Mouse (Mus musculus) c-Kit-negative CD71-positive TER-119-positive erythroid progenitor cells, embryonic 14.5 days (primary cell): ENCODE measurements around the gene Pakap.
"Not testable (repeated sequence)": the region's sequence is repeated elsewhere in the genome, so short reads cannot be mapped to it uniquely, and the experiment has no call there.

Experiments
- DNase-seq: peaks from one replicate; pipeline ENCODE4 v3.0.0-alpha.2; 2013; ENCODE audit warnings: low read depth, low spot score

The Pakap gene

DNA sequence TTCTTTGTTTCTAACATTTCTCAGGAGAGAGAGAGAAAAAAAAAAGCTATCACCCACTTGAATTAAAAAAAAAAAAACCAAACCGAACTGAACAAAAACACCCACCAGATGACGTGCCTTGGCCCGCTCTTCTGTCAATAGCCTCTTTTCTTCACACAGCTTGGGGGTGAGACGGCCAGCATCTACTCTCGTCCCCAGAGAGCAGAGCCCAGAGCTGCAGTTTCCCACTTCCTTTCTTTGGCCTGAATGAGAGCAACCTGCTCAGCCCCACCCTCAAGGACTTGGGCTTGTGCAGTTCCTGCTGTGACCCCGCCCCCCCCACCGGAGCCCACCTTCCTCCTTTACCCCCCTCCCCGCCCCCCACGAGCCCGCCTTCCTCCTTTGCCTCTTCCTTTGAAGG lies 299.5 kb downstream of the Pakap start:
- DNase-seq = no peak

DNA sequence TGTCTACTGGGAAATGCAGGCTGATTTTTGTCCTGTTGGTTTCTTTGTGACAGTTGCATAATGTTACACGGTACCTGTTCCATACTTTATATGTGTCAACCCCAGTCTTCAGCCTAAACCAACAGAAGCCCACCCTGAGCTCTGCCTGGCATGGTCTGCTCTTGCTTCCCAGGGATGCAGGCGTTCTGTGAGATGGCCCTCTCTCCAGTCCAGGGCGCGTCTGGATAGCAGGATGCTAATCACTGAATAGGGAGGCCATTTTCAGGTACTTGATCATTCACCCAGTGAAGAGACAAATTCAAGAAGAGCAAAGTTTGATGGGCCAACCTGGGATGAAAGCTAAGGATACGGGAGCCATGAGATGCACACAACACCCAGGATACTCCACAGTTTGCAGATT lies 311.2 kb downstream of the Pakap start:
- no peak for DNase-seq

DNA sequence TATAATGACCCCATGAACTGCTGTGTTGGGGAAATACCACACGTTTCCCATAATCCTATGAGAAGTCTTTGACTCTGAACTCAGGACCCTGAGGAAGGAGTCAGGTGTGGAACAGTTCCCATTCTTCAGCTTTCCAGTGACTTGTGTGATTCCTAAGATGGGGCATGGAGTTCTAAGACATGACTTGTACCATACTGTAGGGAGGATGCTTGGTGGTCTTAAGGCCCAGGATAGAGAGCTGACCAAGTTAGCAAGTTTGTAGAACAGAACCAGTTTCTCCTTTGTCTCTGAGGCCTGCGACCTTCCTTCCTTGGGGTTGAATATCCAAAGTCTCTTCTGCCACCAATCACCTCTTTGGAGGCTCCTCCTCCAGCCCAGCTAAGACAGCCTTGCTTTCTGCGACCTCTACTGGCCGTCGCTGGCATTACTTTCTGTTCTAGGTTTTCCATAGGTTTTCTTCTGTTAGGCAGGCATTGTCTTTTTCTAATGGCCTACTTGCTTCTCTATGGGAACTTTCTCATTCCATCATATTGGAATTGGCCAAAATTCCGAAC lies 311.9 kb downstream of the Pakap start:
- DNase-seq = peak; percentile 13

DNA sequence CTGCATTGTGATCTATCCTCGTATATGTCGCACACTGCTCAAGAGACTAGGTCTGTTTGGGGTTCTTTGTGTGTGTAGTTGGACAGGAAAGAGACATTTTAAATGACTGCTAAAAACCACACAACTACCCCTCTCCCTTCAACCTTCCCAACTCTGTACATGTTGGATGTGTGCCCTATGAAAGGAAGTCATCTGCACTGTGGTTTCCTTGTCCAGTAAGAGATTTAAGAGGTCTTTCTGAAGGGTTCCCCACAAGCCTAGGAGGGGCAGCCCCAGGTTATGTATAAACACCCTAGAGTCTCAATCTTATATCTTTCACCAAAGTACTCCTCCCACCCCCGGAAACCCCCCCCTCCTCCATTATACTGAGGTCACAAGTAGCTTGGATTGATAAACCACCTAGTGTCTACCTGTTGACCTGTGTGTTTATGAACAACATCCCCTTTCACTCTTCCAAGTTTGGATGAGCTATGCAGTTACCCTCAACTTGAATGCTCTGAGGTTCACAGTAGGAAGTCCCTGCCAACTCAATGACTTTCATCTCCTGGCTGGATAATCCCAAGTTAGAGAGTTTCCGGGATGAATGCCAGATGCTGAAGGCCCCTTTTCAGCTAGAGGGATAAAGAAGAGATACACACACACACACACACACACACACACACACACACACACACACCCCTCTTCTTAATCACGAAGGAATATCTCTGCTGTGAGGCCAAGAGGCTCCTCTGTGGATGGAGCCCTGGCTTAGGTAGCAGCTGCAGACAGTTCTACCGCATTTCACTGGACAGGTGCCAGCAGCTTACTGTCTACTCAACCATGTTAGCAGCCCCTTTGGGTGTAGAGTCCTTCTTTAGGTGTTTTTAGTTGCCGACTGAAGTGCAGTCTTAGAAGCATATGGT lies 315.8 kb downstream of the Pakap start:
- DNase-seq = no peak

DNA sequence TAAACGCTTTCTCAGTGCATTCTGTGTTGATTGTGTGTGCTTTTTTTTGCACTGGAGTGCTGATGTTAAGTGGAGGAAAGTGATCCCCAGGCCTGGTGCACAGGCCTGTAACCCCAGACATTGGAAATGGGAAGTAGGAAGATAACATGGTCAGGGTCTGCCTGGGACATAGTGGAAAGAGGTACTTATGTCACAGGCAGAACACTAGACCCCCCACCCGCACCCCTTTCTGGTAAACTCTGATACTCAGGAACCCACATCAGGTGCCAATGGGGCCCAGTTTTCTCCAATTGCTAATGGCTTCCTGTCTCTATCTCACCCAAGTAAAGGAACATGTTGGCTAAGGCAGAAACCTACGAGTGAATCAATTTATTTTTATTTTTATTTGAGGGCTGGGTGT lies 316.5 kb downstream of the Pakap start:
- DNase-seq = no peak

DNA sequence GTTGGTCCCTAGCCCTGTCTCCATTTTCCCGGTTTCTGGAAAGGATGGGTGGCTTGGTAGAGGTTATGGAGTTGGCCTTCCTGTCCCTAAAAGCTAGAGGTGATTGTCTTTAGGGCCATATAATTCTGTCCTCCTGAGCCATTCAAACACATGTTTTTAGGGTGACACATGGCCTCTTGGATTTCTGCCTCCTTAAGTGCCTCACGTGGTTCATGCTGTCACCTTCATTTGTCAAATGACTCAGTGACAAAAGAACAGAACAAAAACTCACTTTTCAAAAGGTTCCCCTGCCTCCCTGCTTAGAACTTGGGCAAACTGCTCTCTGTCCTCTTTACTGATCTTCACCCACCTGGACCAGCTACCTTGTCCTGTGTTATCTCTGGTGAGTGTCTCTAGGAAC lies 317.2 kb downstream of the Pakap start:
- no peak for DNase-seq

DNA sequence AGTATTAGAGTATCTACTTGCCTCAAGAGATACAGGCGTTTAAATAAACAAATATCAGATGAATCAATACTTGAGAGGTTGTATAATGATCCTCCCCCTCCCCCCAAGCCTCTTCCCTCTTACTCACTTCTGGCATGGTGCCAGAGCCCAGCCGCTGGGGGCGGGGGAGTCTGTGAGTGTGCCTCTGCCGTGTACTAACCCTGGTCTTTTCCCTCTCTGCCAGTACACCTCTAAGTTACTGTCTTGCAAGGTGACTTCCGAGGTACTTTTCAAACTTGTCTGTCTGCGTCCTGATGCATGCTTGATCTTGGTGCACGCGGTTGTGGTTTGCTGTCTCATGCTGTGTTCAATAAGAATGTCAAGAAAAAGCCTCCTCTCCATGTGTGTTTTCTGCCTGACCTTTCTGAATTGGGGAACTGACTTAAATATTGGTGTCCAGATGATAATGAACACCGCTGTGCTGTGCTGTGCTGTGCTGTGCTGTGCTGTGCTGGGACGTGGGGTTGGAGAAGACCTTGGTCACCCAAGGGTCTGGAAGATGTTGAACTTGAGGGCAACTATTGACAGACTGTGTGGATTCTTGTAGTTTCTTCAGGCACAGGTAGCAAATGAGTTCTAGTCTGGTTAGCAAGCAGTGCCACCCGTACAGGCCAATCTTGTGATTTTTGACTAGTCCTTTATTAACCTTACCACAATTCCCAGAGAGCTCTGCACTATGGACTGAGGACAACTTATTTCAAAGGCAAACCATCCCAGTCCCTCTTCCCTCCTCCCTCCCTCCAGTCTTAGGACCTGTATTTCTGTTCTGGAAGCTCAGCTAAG lies 318.3 kb downstream of the Pakap start:
- no peak for DNase-seq

DNA sequence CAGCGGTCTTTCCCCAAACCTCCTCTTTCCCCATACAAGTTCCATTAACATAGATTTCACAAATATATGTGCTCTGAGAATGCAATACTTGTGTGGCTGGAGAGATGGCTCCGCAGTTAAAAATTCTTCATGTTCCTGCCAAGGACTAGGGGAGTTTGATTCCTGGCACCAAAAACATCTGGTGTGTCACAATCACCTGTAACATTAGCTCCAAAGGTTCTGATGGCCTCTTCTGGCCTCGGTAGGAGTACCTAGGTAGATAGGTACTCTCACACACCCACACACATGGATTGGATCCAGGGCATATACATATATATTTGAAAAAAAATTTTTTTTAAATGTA lies 318.9 kb downstream of the Pakap start:
- no peak for DNase-seq

DNA sequence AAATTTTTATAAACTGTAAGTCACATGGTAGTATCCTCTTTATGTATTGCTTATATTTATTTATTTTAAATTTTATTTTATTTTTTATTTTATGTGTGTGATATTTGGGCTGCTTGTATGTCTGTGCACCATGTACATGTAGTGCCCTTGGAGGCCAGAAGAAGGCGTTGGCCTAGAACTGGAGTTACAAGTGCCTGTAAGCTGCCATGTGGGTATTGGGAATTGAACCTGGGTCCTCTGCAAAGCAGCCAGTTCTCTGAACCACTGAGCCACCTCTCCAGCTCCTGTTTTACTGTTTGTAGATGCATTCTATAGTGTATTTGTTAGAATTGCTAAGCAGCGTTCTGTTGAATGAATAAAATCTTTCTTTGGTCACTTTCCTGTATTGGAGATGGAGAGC lies 320.3 kb downstream of the Pakap start:
- DNase-seq = no peak

DNA sequence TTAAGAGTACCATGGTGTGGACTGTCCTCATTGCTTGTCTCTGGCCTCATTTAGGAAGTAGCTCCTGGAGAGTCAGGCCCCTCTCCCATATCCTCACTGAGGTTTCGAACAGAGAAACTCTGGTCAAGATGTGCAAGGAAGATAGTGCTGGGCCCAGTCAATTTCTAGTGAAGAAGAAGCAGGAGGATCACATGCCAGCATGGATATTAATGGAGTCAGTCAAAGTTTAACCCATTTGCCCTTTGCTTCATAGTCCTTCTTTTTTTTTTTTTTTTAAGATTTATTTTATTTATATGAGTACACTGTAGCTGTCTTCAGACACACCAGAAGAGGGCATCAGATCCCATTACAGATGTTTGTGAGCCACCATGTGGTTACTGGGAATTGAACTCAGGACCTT lies 321.0 kb downstream of the Pakap start:
- DNase-seq = not testable (repeated sequence)

DNA sequence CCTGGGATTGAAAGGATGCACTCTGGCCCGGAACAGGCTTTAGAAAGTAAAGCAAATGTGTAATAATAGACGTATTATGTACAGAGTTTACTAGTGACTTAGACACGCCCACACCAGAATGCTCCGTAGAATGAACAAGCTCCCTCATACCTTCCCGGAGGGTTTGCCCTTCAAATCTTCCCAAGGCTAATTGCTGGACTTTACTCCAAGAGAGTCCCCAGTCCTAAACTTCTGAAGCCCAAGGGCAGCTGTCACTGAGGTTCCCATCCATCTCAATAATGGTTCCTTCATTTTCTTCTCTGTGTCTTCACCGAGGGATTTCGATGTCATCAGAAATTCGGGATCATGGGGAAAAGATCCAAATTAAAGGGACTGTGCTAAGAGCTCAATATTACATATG lies 321.8 kb downstream of the Pakap start:
- DNase-seq = no peak

DNA sequence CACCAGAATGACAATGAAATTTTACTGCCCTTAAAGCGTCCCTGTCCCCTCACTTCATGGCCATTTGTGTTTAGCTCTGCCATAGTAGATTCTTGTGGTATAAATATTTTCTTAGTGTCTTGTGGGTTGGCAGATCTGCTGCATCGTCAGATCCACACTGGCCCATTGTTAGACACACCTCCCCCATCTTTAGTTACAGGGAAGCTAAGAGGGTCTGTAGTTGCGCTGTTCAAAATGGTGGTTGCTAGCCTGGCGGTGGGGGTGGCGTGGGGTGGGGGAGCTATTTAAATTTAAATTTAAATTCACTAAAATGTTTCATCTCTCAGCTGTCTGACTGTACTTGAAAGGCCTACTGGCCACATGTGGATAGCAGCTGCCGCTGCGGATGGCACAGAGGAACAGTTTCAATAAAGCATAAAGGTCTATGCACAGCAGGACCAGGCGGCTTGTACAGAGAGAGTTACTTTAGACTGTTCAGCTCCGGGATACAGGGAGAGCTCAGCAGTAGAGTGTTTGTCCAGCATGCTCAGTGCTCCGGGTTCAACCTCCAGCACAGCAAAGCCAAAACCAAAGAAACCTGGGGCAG lies 324.1 kb downstream of the Pakap start:
- DNase-seq = no peak

DNA sequence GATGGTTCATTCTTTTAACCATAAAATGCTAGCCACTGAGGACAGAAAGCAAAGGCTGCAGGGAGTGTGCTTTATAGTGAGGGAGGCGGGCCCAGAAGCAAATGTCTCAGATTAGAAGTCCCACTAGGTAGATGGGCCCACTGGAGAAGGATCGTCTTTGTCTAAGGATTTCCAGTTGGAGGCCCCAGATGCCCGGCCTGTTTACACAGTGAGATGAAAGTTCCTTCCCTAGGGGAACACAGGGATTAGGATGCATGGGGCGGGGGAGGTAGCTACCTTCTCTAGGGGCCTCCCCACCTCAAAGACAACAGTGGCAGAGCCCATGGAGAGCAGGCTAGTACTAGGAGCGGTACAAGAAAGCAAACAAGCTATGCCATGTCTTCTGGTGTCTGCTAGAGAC lies 327.2 kb downstream of the Pakap start:
- DNase-seq = no peak

DNA sequence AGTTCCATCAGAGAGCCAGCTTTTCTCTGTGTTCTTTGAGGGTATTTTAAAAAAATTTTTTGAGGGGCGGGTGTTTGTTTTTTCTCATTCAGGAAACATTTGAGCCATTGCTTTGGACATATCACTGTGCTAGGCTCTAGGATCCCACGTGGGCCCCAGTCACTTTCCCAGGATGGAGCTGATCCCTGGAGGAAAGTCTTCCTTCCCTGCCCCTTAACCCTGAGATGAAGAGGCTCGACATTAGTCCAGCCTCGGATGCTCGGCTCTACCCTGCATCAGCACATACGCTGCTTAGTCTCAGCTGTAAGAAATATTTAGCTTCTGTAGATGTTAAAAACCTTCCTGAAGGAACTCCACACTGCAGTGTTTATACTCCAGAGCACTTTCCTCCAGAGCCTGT lies 327.9 kb downstream of the Pakap start:
- DNase-seq = no peak

DNA sequence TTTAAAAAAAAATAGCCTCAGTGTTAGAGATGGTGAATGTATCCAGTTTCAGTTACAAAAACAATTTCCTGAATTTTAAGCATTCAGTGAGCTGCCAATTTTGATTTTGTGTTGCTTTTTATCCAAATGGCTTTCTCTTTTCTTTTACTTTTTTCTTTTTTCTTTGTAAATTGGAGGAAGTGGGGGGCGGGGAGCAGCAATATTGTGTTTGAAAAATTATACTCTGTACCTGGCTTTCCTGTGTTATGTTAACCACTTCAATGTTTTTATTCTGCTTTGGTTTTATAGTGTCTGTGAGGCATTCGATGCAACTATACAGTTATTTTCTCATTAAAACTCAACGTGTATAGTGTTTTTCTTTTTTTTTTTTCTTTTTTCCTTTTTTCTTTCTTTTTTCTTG lies 328.7 kb downstream of the Pakap start:
- no peak for DNase-seq

DNA sequence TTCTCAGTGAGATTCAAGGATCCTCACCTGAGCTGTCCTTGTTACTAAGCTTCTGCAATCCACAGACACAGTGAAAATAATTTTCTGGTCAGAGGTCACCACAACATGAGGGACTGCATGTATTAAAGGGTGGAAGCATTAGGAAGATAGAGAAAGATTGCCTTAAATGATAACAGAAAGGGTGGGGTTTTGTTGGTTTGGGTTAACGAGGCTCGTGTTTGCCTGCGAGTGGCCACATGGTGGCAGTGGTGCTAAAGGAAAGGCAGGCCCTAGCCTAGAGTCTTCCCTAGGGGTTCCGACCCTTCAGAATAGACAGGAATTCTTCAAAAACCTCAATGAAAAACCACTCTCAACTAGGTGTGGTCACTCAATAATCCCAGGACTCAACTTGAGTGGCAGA lies 333.2 kb downstream of the Pakap start:
- no peak for DNase-seq

DNA sequence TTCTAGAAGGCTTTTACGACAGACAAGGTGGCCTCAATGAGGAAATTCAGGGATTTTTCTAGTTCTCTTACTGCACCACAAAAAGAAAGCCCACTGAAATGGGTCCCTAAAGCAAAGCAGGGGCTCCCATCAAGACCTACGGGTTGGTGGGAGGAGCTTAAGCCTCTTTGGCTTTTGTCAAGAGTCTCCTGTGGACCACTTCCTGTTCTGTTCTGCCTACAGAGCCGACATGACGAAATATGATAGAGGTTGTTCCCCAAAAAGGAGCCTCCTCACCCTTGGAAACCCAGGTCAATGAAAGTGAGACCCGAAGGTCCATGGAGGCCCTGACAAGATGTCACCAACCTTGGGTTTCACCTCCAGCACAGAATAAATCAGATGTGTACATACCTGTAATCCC lies 334.6 kb downstream of the Pakap start:
- DNase-seq = no peak

DNA sequence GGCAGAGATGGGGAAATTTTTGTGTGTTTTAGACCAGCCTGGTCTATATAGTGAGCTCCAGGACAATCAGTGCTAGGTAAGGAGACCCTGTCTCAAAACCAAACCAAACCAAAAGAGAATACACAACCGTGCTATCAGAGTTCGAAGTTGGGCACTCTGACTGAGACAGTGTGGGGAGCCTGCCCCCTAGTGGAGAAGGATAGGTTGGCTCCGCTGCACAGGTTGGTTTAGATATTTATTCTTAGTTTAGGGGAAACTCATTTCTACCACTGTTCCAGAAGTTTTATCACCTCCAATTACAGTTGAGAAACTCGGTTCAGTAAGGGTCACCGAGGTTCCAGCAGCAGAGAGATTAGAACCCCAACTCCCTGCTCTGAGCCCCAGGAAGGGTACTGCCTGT lies 336.2 kb downstream of the Pakap start:
- DNase-seq = peak; percentile 16

DNA sequence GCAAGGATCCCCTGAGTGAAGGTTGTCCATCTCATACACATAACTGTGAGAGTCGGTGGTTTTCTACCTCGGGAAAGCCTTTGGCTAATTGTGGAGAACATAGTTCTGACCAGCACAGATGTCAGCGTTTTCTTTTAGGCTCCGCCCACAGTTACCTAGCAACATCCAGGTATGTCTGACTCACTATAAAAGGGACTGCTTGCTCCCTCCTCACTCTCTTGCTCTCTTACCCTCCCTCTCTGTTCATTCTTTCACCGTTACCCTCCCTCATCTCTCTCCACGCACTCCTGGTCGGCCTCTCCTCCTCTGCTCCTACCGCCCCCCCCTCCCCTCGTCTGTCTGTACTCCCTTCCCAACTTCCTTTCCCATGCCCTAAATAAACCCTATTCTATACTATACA lies 336.7 kb downstream of the Pakap start:
- DNase-seq = no peak

DNA sequence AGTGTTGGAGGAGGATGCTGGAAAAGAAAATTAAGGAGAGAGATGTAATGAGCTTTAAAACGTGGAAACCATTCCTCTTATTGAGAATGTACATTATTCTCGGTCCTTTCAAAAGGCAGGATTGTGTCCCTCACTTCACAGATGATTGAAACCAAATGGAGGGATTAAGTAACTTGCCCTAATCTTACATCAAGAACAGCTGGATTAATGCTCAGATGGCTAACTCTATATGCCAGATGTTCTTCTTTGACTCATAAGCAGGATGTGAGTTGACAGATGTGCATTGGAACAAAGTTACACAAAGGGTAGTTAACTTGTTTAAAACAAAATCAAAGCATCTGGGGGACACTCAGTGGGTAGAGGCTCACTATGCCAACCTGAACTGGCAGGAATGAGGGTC lies 338.7 kb downstream of the Pakap start:
- DNase-seq = no peak

DNA sequence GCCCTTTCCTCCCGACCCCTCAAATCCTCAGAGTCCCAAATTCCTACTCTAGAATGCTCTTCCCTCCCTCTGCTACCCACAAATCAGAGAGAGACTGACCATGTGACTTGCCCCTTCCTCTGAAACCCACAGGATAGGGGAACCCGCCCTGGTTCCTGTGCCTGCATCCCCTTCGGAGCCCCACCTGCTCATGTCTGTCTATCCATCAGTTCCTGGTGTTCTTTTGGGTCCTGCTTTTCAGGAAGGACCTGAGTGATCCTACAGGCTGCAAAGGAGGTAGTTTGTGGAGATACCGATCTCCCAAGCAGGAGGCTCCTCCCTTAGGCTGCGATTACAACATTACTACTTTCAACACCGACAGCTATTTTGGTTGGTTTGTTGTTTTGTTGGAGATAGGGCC lies 340.9 kb downstream of the Pakap start:
- DNase-seq = no peak

DNA sequence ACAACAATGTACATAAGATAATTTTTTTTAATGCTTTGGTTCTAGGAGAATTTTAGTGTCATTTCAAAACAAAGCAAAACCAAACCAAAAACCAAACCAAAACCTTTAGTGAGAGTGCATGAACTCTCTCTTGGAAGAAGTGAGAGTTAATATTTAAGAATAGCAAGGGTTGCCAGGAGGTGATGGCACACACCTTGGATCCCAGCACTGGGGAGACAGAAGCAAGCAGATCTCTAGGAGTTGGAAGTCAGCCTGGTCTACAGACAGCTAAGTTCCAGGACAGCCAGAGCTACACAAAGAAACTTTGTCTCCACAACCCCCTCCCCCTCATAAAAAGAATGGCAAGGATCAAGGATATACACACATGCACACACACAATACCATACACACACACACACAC lies 345.0 kb downstream of the Pakap start:
- DNase-seq = no peak
